Mouse (Mus musculus) gastrocnemius, adult 2 months (tissue): ENCODE data around the gene Tbc1d17. TPM values are rescaled to one million over a fixed set of nuclear protein-coding genes. Genes with fewer than 3 reads are reported as not detected.
A peak's percentile ranks its signal among the peaks of the same experiment; 100 is the strongest.

Experiments used
- DNase-seq: peaks from one replicate; pipeline ENCODE4 v3.0.0; 2022
- H3K27ac ChIP-seq: fragments of 200-600 bp; 2 replicates; pipeline ENCODE4 v1.8.1; 2022; ENCODE audit warnings: mild to moderate bottlenecking
- H3K4me3 ChIP-seq: fragments of 200-600 bp; 2 replicates; pipeline ENCODE4 v1.8.1; 2022; ENCODE audit warnings: mild to moderate bottlenecking, moderate library complexity
- CTCF ChIP-seq: fragments of 200-600 bp; IDR thresholded peaks from 2 replicates; pipeline ENCODE4 v1.8.1; 2022; ENCODE audit warnings: antibody characterized with exemption, mild to moderate bottlenecking, moderate library complexity
- intact Hi-C: fragments of 180-260 bp; cut with DNase I; formaldehyde crosslinking; loops from one replicate; pipeline ENCODE4 v1.15.1; 2025
- long read RNA-seq, 2 experiments: library from polyadenylated mRNA; stranded (forward); transcript quantifications; one replicate each; pipeline ENCODE4 v2.0.0; 2021
- total RNA-seq, 2 experiments: library from RNA; stranded (reverse); gene quantifications; 2 replicates each; pipeline ENCODE4 v1.2.3; 2021

The Tbc1d17 gene
- 10 to 100 TPM; 40.8 to 56.4 TPM for total RNA-seq
- long read RNA-seq, experiment 1, full-length matches to known transcripts = 74 of 92 reads
- long read RNA-seq, experiment 1, partial matches to known transcripts = 4 of 92 reads
- long read RNA-seq, experiment 1, other reads (novel, unspliced or antisense) = 14 of 92 reads
- long read RNA-seq, experiment 2, full-length matches to known transcripts = 105 of 117 reads
- long read RNA-seq, experiment 2, partial matches to known transcripts = 4 of 117 reads
- long read RNA-seq, experiment 2, other reads (novel, unspliced or antisense) = 8 of 117 reads

- H3K4me3 ChIP-seq = peak within 1 kb of the TSS; percentile 92
- peak; percentile 99 for DNase-seq
- H3K27ac ChIP-seq = peak within 1 kb of the TSS; percentile 97
- intact Hi-C loops = no loop called here
- no peak for TF ChIP-seq CTCF
Measured at GRCm38 (mm10) chr7:44848561-44849415, at the start of gene Tbc1d17, which contains the start of gene Akt1s1. Gene Tbc1d17, minus strand, starts transcription at chr7:44849079. Gene Akt1s1, plus strand, starts transcription at chr7:44848991.

- TF ChIP-seq CTCF = peak; percentile 26; the same call in 1 of the 2 replicates
- intact Hi-C loops = loop anchor here (5.0 kb wide), 2 partner anchors 59 to 114 kb away; no protein-coding TSS in a partner anchor
- Histone ChIP-seq H3K27ac (peak overlapping the region; percentile 35; the same call in 1 of the 2 replicates), H3K4me3 (no peak overlapping the region)
- DNase-seq = peak; percentile 47
Measured at GRCm38 (mm10) chr7:44898607-44899006, 49.7 kb upstream of the Tbc1d17 start.

DNA sequence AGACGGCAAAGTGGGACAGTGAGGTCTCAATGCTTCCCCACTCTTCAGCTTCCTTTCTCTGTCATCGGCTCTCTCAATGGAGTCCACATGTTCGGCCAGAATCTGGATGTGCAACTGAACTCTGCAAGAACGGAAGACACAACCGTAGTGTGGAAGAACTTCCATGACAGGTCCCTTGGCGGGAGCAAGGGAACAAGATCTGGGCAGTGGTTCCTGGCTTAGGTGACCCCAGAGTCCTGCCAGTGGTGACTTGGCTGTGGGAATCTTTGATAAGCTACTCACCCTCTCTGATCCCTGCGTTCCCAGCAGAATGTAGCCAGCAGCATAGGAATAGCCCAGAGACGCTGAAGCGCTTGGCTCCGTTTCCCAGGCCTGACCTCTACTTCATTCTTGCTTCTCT is 47.6 kb upstream of the Tbc1d17 start:
- intact Hi-C loops = loop anchor here (5.0 kb wide), 2 partner anchors 61 to 116 kb away; no protein-coding TSS in a partner anchor
- DNase-seq = peak; percentile 53

DNA sequence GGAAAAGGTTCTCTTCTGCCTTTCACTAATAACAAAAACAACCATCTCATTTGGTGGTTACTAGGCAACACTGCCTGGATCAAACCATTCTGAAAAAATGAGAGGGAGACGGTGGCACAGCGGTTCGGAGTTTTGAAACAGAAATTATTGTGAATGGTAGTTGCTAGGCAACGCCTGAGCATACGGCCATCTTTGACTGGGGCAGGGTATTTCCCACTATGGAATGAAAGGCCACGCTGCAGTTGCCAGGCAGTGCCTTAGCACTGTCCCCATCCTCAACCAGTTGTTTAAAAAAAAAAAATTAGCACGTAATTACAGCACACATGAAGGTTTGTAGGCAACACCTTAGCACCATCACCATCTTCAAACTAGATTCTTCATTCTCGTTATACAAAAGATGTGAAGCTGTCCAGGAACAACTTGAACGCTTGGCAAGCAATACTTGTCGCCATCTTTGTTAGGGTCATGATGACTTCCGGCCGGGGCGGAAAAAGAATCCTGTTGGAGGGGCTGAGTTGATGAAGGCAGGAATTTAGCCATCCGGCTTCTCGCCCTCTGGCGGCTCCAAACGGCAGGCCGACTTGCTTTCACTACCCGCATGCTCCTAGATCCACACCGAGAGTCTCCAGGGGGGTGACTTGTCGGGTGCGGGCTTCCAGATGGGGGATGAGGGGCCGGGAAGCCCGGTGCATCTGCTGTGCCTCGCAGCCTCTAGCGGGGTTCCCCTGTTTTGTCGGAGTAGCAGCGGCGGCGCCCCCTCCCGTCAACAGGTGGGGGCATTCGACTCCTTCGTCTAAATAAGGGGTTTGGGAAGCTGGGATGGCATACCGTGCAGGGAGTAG is 46.9 kb upstream of the Tbc1d17 start, which contains the start of gene Fuz:
Fuz (plus strand) TSS at position 487 of the 842 bp plus-strand sequence.
- DNase-seq = peak; percentile 93
- peak within 1 kb of the TSS; percentile 92 for H3K27ac ChIP-seq
- intact Hi-C loops = loop anchor here (5.0 kb wide), 2 partner anchors 61 to 116 kb away; no protein-coding TSS in a partner anchor
- peak within 1 kb of the TSS; percentile 91 for H3K4me3 ChIP-seq
- peak; percentile 76 for TF ChIP-seq CTCF

More for the DNA sequence above, 47.6 kb upstream of the Tbc1d17 start:
- peak overlapping the region; percentile 91 for H3K4me3 ChIP-seq
- TF ChIP-seq CTCF = no peak
- peak overlapping the region; percentile 92 for H3K27ac ChIP-seq

DNA sequence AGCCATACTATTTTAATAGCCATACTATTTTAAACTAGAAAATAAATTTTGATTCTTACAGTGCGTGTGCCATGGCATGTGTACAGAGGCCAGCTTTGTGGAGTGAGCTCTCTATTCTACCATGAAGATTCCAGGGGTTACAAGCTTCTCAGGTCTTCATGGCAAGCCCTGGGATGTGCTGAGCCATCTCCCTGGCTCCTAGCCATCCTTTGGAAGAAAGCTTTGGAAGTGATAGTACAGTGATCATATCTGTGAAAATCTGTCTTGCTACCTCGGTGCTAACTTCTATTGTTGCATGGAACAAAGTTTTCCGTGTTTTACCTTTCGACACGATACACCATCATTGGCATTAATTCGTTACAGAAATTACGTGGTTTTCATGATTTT is 46.3 kb upstream of the Tbc1d17 start:
- peak overlapping the region; percentile 91 for H3K4me3 ChIP-seq
- TF ChIP-seq CTCF = no peak
- no peak for DNase-seq
- peak overlapping the region; percentile 92 for H3K27ac ChIP-seq
- intact Hi-C loops = loop anchor here (5.0 kb wide), 2 partner anchors 62 to 117 kb away; no protein-coding TSS in a partner anchor

DNA sequence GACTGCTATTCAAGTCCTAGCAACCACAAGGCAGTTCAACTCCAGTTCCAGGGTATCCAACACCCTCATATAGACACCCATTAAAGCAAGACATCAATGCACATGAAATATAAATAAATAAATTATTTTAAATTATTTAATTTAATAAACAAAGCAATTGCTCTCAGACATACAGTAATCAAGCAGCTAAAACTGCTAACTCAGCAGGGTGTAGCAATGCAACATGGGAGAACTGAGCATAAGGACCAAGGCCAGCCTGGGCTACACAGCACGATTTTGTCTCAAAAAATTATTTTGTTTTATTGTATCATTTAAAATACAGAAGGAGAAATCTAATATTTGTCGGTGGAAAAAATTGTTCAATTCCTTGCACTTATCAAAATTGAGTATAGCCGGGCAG is 45.3 kb upstream of the Tbc1d17 start:
- peak overlapping the region; percentile 92; the same call in 1 of the 2 replicates for H3K27ac ChIP-seq
- TF ChIP-seq CTCF = no peak
- intact Hi-C loops = no loop called here
- DNase-seq = no peak
- H3K4me3 ChIP-seq = no peak overlapping the region

DNA sequence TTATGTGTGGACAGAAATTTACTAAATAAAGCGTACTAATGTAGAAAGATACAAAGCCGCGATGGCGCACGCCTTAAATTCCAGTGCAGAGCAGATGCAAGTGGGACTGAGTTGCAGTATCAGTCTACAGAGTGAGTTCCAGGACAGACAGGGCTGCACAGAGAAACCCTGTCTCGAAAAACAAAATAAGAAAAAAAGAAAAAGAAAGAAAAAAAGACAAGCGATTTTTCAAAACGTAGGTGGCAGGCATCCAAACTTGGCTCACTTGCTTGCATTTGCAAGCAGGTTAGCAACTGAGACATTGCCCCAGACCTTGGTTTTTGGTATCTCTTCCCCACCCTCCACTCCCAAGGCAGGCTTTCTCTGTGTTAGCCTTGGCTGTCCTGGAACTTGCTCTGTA is 44.3 kb upstream of the Tbc1d17 start:
- peak overlapping the region; percentile 76 for H3K4me3 ChIP-seq

GRCm38 (mm10) chr7:44892276-44892921 is 43.5 kb upstream of the Tbc1d17 start, which contains the start of gene Med25:
Gene Med25, minus strand, starts transcription at chr7:44892712.
- Histone ChIP-seq H3K4me3 (peak within 1 kb of the TSS; percentile 76), H3K27ac (peak within 1 kb of the TSS; percentile 96)
- peak; percentile 93 for DNase-seq
- TF ChIP-seq CTCF = no peak
- intact Hi-C loops = loop anchor here (2.0 kb wide), 1 partner anchor 22 kb away; no protein-coding TSS in a partner anchor

More for the DNA sequence above, 44.3 kb upstream of the Tbc1d17 start:
- H3K27ac ChIP-seq = peak overlapping the region; percentile 96
- no peak for TF ChIP-seq CTCF
- DNase-seq = no peak
- intact Hi-C loops = loop anchor here (2.0 kb wide), 1 partner anchor 22 kb away; no protein-coding TSS in a partner anchor

GRCm38 (mm10) chr7:44891611-44892010 is 42.7 kb upstream of the Tbc1d17 start:
- peak overlapping the region; percentile 76 for H3K4me3 ChIP-seq
- intact Hi-C loops = loop anchor here (2.0 kb wide), 1 partner anchor 21 kb away; no protein-coding TSS in a partner anchor
- no peak for DNase-seq
- TF ChIP-seq CTCF = no peak
- peak overlapping the region; percentile 96 for H3K27ac ChIP-seq

- peak overlapping the region; percentile 96; the same call in 1 of the 2 replicates for H3K27ac ChIP-seq
- intact Hi-C loops = no loop called here
- no peak for TF ChIP-seq CTCF
- DNase-seq = no peak
- H3K4me3 ChIP-seq = peak overlapping the region; percentile 76
Measured at GRCm38 (mm10) chr7:44890737-44891136, 41.9 kb upstream of the Tbc1d17 start.

DNA sequence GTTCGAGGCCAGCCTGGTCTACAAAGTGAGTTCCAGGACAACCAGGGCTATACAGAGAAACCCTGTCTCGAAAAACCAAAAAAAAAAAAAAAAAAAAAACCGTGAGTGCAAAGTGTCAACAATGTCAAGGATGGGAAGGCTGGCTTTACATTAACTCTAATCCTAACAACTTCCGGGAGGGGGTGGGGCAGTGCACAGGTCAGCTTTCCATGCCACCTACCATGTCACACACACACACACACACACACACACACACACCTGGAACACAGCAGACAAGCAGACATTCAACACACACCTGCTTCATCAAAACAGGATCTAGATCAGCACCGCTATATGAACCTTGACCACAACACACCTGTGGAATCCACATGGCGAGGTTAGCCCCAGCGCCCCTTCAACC is 41.3 kb upstream of the Tbc1d17 start:
- DNase-seq = no peak
- Histone ChIP-seq H3K27ac (no peak overlapping the region), H3K4me3 (no peak overlapping the region)
- no peak for TF ChIP-seq CTCF
- intact Hi-C loops = no loop called here
